Comparison of ENCODE assay signal across 20 mouse cellular contexts in the genomic region with DNA sequence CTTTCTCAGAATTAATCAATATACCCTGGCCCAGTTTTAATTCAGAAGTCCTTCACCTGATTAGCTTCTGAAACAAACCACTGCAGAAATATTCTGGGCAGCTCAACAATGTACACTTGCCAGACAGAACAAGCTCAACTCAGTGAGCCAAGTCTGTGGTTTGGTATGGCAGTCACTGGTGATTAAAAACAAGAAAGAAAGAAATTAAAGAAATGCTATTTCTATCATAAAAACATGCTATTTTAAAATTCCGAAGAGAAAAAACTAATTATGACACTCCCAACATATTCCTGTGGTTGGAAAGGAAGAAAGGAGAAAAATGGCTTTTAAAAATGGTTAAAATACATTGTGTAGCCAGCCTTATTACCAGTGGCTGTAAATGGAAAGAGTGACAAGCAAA.
"Had no signal": no experiment of that assay in that cellular context is flagged by ENCODE, and none has a peak within 500 bp of the region (broad histone marks: within the 10 kb centered on the region; RNA-seq: fewer than 3 reads in every experiment).

No protein-coding gene starts in this region.

- H3K36me3 ChIP-seq: liver, embryonic 15.5 days; lung, embryonic 15.5 days; midbrain, embryonic 13.5 days; midbrain, embryonic 15.5 days; neural tube, embryonic 12.5 days; stomach, embryonic 15.5 days had no signal

- H3K4me3 ChIP-seq: liver, embryonic 15.5 days; lung, embryonic 15.5 days; megakaryocyte, embryonic 14.5 days; midbrain, embryonic 13.5 days; midbrain, embryonic 15.5 days; neural tube, embryonic 12.5 days; stomach, embryonic 15.5 days had no signal

- H3K27ac ChIP-seq: liver, embryonic 15.5 days; lung, embryonic 15.5 days; macrophage; midbrain, embryonic 13.5 days; midbrain, embryonic 15.5 days; neural tube, embryonic 12.5 days; stomach, embryonic 15.5 days; stomach, postnatal 0 days had no signal

- ATAC-seq: liver, postnatal 0 days; lung, postnatal 0 days; midbrain, embryonic 13.5 days; midbrain, embryonic 15.5 days had no signal

- H3K4me1 ChIP-seq: liver, embryonic 15.5 days; midbrain, embryonic 15.5 days; stomach, embryonic 15.5 days had no signal

- DNase-seq: liver, postnatal 0 days; lung, adult 2 months; lung, postnatal 14 days; lung, postnatal 36 days; right cerebral cortex, postnatal 25 days; right cerebral cortex, postnatal 4 days; spleen, adult 18-20 months; thymus, adult 2 months; thymus, postnatal 25 days; thymus, postnatal 4 days had no signal

- H3K4me2 ChIP-seq: liver, embryonic 15.5 days; lung, embryonic 15.5 days; midbrain, embryonic 13.5 days; midbrain, embryonic 15.5 days; neural tube, embryonic 12.5 days; stomach, embryonic 15.5 days had no signal

- H3K9ac ChIP-seq: liver, embryonic 15.5 days; liver, postnatal 0 days; lung, embryonic 15.5 days; midbrain, embryonic 13.5 days; midbrain, embryonic 15.5 days; neural tube, embryonic 12.5 days; stomach, embryonic 15.5 days had no signal

- H3K27me3 ChIP-seq: liver, embryonic 15.5 days; lung, embryonic 15.5 days; midbrain, embryonic 13.5 days; midbrain, embryonic 15.5 days; neural tube, embryonic 12.5 days; stomach, embryonic 15.5 days had no signal

- H3K9me3 ChIP-seq: liver, embryonic 15.5 days; lung, embryonic 15.5 days; megakaryocyte, embryonic 14.5 days; midbrain, embryonic 13.5 days; midbrain, embryonic 15.5 days; neural tube, embryonic 12.5 days; stomach, embryonic 15.5 days had no signal
